Mouse (Mus musculus): ENCODE results near the gene Gabrg3. TPM values are rescaled to one million over a fixed set of nuclear protein-coding genes. Genes with fewer than 3 reads are reported as not detected.

Gene Gabrg3
- polyA plus RNA-seq, 1 experiment from 2014 or later, result 0.60 TPM

DNA sequence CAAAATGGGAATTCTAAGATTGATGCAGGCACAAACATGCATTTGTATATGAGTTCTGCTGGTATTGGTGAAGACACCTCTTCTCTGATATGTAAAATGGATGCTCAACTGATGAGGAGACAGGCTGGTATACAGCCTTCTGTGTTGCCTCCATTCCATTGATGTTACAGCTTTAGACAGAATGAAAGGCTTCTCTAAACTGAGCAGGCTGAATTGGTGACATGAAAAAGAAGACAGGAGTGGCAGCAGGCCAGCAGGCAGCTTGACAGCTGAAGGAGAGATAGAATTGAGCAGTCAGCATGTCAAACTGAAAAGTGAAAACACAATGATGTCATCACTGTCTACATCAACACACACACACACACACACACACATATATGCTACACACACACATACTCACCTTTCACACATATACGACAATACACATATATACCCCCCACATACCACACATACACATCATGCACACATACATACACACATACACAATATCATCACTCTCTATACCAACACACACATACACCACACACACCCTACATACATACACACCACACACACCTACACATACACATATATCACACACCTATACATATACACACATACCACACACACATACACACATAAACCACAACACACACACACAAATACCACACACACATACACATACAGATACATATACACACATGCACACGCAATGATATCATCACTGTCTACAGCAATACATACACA lies 315.4 kb downstream of the Gabrg3 start:
- no peak for ATAC-seq (replicated peaks; ENCODE audit: low FRiP score, low TSS enrichment, low read depth)
- Histone ChIP-seq H3K4me2 (ENCODE audit: low read length) (no peak overlapping the region), H3K9ac (ENCODE audit: low read length) (no peak overlapping the region), H3K27me3 (replicated peaks; ENCODE audit: control insufficient read depth, insufficient read depth, low read length) (no peaks in the 10 kb centered on the region), H3K27ac (ENCODE audit: low read depth) (no peak overlapping the region), H3K4me3 (ENCODE audit: low read depth, low read length) (no peak overlapping the region), H3K4me1 (replicated peaks; ENCODE audit: control insufficient read depth, insufficient read depth, low read length) (no peaks in the 10 kb centered on the region), H3K36me3 (ENCODE audit: control insufficient read depth, insufficient read depth, low read length) (no peaks in the 10 kb centered on the region), H3K9me3 (ENCODE audit: control insufficient read depth, low read length) (no peaks in the 10 kb centered on the region)
- WGBS, result 96% methylated on average over 2 of the region's 2 CpGs
- no peak for DNase-seq (ENCODE audit: low spot score)

DNA sequence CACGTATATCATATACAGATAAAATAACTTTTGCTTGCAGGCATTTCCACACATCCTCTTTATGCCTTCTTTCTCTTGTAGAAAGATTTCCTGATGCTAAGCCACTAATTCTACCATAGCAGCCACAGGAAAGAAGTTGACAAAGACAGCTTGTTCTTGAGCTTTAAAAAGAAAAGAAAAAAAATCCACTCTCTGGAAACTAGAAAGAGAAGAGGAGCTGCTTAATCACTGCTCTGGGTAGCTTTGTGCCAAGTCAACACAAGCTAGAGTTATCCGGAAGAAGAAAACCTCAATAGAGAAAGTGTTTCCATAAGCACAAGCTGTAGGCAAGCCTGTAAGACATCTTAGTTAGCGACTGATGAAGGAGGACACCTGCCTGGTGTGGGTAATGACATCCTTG lies 321.6 kb downstream of the Gabrg3 start:
- Histone ChIP-seq H3K4me3 (ENCODE audit: low read depth, low read length) (no peak overlapping the region), H3K36me3 (ENCODE audit: control insufficient read depth, insufficient read depth, low read length) (no peaks in the 10 kb centered on the region), H3K9ac (ENCODE audit: low read length) (no peak overlapping the region), H3K27ac (ENCODE audit: low read depth) (no peak overlapping the region), H3K27me3 (replicated peaks; ENCODE audit: control insufficient read depth, insufficient read depth, low read length) (no peaks in the 10 kb centered on the region), H3K4me1 (replicated peaks; ENCODE audit: control insufficient read depth, insufficient read depth, low read length) (no peaks in the 10 kb centered on the region), H3K4me2 (ENCODE audit: low read length) (no peak overlapping the region), H3K9me3 (ENCODE audit: control insufficient read depth, low read length) (no peaks in the 10 kb centered on the region)
- no peak for DNase-seq (ENCODE audit: low spot score)
- 85% methylated on average over 3 of the region's 3 CpGs for WGBS
- ATAC-seq (replicated peaks; ENCODE audit: low FRiP score, low TSS enrichment, low read depth), result no peak

DNA sequence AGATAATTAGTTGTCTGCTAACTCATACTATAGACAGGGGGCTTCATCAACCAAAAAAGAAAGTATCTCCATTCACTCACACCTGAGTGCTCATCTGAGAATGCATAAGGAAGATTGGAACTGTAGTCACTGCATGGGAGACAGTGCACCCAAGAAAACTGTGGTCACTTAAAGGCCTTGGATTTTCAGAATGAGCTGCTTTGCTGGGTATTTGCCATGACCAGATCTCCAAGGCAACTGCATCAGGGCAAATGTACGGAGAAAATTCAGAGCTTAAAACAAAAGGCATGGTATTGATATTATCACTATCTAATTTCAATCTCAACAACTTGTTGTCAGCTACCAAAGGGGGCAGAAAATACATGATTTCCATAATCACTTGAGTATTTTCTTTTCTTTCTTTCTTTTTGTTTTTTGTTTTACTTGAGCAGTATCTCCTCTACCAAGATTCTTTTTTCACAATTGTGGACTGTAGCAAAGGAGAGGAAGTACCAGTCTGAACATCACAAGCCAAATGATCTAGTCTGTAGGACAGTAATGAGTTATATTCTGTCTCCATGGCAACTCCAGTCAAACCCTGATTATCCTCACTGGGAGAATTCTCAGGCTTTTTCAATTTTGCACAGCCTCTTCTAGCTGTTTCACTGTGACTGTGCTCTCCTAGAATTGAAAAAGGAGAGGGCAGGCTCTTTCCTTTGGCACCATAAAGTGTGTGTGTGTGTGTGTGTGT lies 335.9 kb downstream of the Gabrg3 start:
- H3K36me3 ChIP-seq (ENCODE audit: control insufficient read depth, insufficient read depth, low read length), result no peaks in the 10 kb centered on the region
- H3K27me3 ChIP-seq (replicated peaks; ENCODE audit: control insufficient read depth, insufficient read depth, low read length), result no peaks in the 10 kb centered on the region
- ATAC-seq (replicated peaks; ENCODE audit: low FRiP score, low TSS enrichment, low read depth) (no peak), DNase-seq (ENCODE audit: low spot score) (no peak)
- no peak overlapping the region for H3K27ac ChIP-seq (ENCODE audit: low read depth)
- no peak overlapping the region for H3K4me3 ChIP-seq (ENCODE audit: low read depth, low read length)
- H3K4me1 ChIP-seq (replicated peaks; ENCODE audit: control insufficient read depth, insufficient read depth, low read length), result no peaks in the 10 kb centered on the region
- no peak overlapping the region for H3K4me2 ChIP-seq (ENCODE audit: low read length)
- 84% methylated on average over 1 of the region's 1 CpGs for WGBS
- H3K9me3 ChIP-seq (ENCODE audit: control insufficient read depth, low read length), result no peaks in the 10 kb centered on the region
- H3K9ac ChIP-seq (ENCODE audit: low read length), result no peak overlapping the region

DNA sequence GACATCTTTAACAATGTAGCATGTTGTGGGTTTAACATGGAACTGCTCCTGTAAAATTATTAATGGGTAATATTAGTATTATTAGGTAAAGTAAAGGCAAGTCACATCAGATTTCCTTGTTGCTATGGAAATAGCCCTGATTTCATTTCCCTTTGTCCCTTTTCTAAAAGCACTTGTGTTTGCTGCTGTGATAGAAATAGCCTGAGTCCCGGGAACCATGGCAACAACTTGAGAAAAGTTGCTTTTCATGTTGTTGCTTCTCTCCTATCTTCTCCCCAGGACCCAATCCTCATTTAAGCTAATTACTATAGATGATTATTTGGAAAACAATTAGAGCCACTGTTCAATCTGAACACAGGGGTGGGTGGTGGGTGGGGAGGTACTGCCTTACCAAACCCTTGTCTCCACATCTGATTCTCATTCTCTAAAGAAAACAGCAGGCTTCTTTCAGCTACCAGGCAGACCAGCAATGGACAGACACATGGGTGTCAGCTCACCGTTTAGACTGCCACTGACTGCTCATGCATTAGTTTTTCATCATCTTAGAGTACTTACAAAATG lies 349.0 kb downstream of the Gabrg3 start:
- no peak overlapping the region for H3K4me2 ChIP-seq (ENCODE audit: low read length)
- WGBS, result 52% methylated on average over 2 of the region's 2 CpGs
- no peak overlapping the region for H3K9ac ChIP-seq (ENCODE audit: low read length)
- H3K4me3 ChIP-seq (ENCODE audit: low read depth, low read length), result no peak overlapping the region
- no peaks in the 10 kb centered on the region for H3K9me3 ChIP-seq (ENCODE audit: control insufficient read depth, low read length)
- no peak for ATAC-seq (replicated peaks; ENCODE audit: low FRiP score, low TSS enrichment, low read depth)
- no peak for DNase-seq (ENCODE audit: low spot score)
- no peak overlapping the region for H3K27ac ChIP-seq (ENCODE audit: low read depth)
- H3K36me3 ChIP-seq (ENCODE audit: control insufficient read depth, insufficient read depth, low read length), result no peaks in the 10 kb centered on the region
- H3K4me1 ChIP-seq (replicated peaks; ENCODE audit: control insufficient read depth, insufficient read depth, low read length), result no peaks in the 10 kb centered on the region
- H3K27me3 ChIP-seq (replicated peaks; ENCODE audit: control insufficient read depth, insufficient read depth, low read length), result no peaks in the 10 kb centered on the region

DNA sequence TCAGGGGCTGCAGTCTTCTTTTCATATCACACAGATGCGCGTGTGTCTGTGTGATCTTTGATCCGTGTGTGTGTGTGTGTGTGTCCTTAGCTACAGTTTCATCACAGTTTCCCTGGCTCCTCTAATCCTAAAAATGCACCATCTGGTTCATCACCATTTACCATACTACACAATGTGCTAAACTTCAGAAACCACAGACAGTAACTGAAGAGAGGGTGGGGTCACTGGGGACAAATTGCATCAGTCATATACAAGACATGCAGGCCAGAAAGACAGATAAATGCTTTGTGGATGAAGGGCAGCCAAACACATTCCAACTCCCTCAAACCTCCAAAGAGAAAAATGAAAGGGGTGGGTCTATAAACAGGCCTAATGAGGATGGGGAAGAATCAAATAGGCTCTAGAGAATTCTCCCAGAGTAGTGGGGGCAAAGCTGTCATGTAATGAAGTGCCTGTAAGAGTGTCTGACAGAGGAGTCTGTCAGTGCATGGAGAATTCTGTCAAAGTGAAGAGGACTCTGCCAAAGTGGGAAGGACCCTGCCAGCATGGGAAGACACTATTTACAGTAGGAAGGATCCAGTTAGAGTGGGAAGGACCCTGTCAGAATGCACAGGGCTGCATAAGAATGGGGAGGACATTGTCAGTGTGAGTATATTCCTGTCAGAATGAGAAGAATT lies 386.3 kb downstream of the Gabrg3 start:
- Histone ChIP-seq H3K4me3 (ENCODE audit: low read depth, low read length) (no peak overlapping the region), H3K36me3 (ENCODE audit: control insufficient read depth, insufficient read depth, low read length) (no peaks in the 10 kb centered on the region), H3K9me3 (ENCODE audit: control insufficient read depth, low read length) (0 out of 2 replicates have a peak, but pooled peaks cover 4% of the 10 kb centered on the region), H3K4me2 (ENCODE audit: low read length) (no peak overlapping the region), H3K4me1 (replicated peaks; ENCODE audit: control insufficient read depth, insufficient read depth, low read length) (no peaks in the 10 kb centered on the region), H3K27ac (ENCODE audit: low read depth) (no peak overlapping the region), H3K27me3 (replicated peaks; ENCODE audit: control insufficient read depth, insufficient read depth, low read length) (no peaks in the 10 kb centered on the region), H3K9ac (ENCODE audit: low read length) (no peak overlapping the region)
- WGBS, result 89% methylated on average over 3 of the region's 3 CpGs
- DNase-seq (ENCODE audit: low spot score) (no peak), ATAC-seq (replicated peaks; ENCODE audit: low FRiP score, low TSS enrichment, low read depth) (no peak)

DNA sequence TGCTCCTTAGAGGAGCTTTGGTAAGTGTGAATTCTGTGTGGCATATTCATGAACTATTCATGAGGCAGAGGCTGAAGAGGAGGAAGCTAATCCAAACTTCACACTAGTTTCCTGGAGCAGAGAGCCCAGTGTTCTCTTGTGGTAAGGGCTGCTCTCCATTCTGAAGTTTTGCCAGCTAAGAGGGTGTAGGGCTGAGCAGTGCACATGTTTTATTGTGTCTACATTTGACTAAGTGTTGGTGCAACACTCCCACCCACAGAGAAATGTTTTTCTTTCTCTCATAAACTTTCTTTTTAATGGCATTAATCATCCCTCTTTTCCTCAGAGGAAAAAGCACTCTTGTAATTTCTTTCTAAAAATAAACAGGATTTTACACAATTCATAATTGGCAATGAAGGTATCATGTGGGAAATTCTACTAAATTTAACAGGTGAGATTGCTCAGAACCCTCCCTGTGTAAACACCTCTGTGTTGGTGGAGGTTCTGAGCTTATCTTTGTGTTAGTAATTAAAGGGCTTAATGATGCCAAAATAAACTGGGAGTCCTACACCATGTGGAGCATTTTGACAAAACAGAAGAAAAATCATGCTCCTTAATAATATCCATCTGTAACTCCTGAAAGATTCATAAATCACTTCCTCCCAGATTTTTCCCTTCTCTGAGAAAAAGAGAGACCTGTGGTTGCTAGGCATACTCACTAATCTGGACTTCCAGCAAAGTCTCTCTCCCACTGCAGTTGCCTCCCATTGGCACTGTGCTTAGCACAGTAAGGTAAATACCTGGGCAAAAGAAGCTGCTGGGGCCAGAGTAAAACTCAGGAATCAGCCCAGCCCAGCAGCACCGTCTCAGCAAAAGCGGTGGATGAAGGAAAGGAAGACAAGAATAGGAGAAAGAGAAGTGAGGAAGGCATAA lies 389.0 kb downstream of the Gabrg3 start:
- Histone ChIP-seq H3K27ac (ENCODE audit: low read depth) (no peak overlapping the region), H3K9ac (ENCODE audit: low read length) (no peak overlapping the region), H3K4me2 (ENCODE audit: low read length) (no peak overlapping the region), H3K4me3 (ENCODE audit: low read depth, low read length) (no peak overlapping the region), H3K4me1 (replicated peaks; ENCODE audit: control insufficient read depth, insufficient read depth, low read length) (no peaks in the 10 kb centered on the region), H3K36me3 (ENCODE audit: control insufficient read depth, insufficient read depth, low read length) (no peaks in the 10 kb centered on the region), H3K27me3 (replicated peaks; ENCODE audit: control insufficient read depth, insufficient read depth, low read length) (no peaks in the 10 kb centered on the region), H3K9me3 (ENCODE audit: control insufficient read depth, low read length) (0 out of 2 replicates have a peak, but pooled peaks cover 4% of the 10 kb centered on the region)
- no peak for DNase-seq (ENCODE audit: low spot score)
- no peak for ATAC-seq (replicated peaks; ENCODE audit: low FRiP score, low TSS enrichment, low read depth)
- WGBS, result 77% methylated on average over 2 of the region's 2 CpGs

DNA sequence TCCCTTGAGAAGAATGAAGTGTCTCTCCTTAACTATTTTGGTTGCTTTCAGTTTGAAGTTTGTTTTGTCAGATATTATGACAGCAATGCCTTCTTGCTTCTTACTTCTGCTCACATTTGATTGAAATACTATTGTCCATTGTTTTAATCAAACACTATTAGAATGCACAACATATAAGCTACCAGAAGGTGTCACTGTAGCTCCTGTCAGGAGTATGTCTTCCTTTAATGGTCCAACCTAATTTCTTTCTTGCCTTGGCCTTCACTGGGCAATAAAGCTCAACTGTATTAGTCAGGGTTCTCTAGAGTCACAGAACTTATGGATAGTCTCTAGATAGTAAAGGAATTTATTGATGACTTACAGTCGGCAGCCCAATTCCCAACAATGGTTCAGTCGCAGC lies 440.6 kb downstream of the Gabrg3 start:
- Histone ChIP-seq H3K27ac (ENCODE audit: low read depth) (no peak overlapping the region), H3K4me3 (ENCODE audit: low read depth, low read length) (no peak overlapping the region), H3K27me3 (replicated peaks; ENCODE audit: control insufficient read depth, insufficient read depth, low read length) (no peaks in the 10 kb centered on the region), H3K9ac (ENCODE audit: low read length) (no peak overlapping the region), H3K4me2 (ENCODE audit: low read length) (no peak overlapping the region), H3K9me3 (ENCODE audit: control insufficient read depth, low read length) (no peaks in the 10 kb centered on the region), H3K4me1 (replicated peaks; ENCODE audit: control insufficient read depth, insufficient read depth, low read length) (no peaks in the 10 kb centered on the region), H3K36me3 (ENCODE audit: control insufficient read depth, insufficient read depth, low read length) (no peaks in the 10 kb centered on the region)
- DNase-seq (ENCODE audit: low spot score) (no peak), ATAC-seq (replicated peaks; ENCODE audit: low FRiP score, low TSS enrichment, low read depth) (no peak)
- WGBS, result 50% methylated on average over 1 of the region's 2 CpGs

DNA sequence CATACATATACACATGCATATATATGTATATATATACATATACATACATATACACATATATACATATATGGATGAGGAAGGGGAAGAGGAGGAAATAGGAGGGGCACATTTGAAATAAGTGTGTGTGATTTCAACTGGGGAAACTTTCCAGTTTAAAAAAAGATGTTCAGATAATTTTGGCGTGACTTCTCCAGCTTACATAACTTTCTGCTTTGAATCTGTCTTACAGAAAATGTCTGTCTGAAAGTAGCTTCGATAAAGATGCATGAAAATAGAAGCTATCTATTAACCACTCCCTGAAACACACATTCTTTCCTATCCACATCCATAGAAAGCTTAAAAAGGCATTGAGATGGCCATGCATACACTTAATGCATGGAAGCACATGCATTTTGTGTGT lies 445.4 kb downstream of the Gabrg3 start:
- Histone ChIP-seq H3K4me2 (ENCODE audit: low read length) (no peak overlapping the region), H3K9me3 (ENCODE audit: control insufficient read depth, low read length) (no peaks in the 10 kb centered on the region), H3K4me3 (ENCODE audit: low read depth, low read length) (no peak overlapping the region), H3K36me3 (ENCODE audit: control insufficient read depth, insufficient read depth, low read length) (no peaks in the 10 kb centered on the region), H3K4me1 (replicated peaks; ENCODE audit: control insufficient read depth, insufficient read depth, low read length) (no peaks in the 10 kb centered on the region), H3K27me3 (replicated peaks; ENCODE audit: control insufficient read depth, insufficient read depth, low read length) (no peaks in the 10 kb centered on the region), H3K9ac (ENCODE audit: low read length) (no peak overlapping the region), H3K27ac (ENCODE audit: low read depth) (no peak overlapping the region)
- DNase-seq (ENCODE audit: low spot score) (no peak), ATAC-seq (replicated peaks; ENCODE audit: low FRiP score, low TSS enrichment, low read depth) (no peak)
- 90% methylated on average over 2 of the region's 2 CpGs for WGBS
